Mouse (Mus musculus) neural tube, embryonic 13.5 days (tissue): ENCODE measurements at regions not wholly inside any gene's neighbourhood (a gene's known extent, or its start where the extent isn't known, plus 50 kb on each side); places are given as distances from the start of the nearest gene placed in this dataset.
A peak's percentile ranks its signal among the peaks of the same experiment; 100 is the strongest.

Experiments used
- ATAC-seq: fragments of 200-750 bp; cut with Nextera tagmentation; 2 replicates; pipeline ENCODE4 v1.8.0; 2017; ENCODE audit warnings: low read depth, mild to moderate bottlenecking, moderate TSS enrichment, moderate library complexity
- H3K27ac ChIP-seq: fragments of 300-500 bp; sonication (generic); replicated peaks from 2 replicates; pipeline ENCODE4 v1.5.1; 2015; ENCODE audit warnings: moderate library complexity, mild to moderate bottlenecking, inconsistent platforms
- H3K27me3 ChIP-seq: fragments of 300-500 bp; sonication (generic); 2 replicates; pipeline ENCODE4 v1.6.1; 2015; ENCODE audit warnings: mild to moderate bottlenecking, inconsistent platforms
- H3K36me3 ChIP-seq: fragments of 300-500 bp; sonication (generic); 2 replicates; pipeline ENCODE4 v1.6.1; 2015; ENCODE audit warnings: mild to moderate bottlenecking, inconsistent platforms
- H3K4me1 ChIP-seq: fragments of 300-500 bp; sonication (generic); replicated peaks from 2 replicates; pipeline ENCODE4 v1.6.1; 2015; ENCODE audit warnings: inconsistent platforms
- H3K4me2 ChIP-seq: fragments of 300-500 bp; sonication (generic); 2 replicates; pipeline ENCODE4 v1.6.1; 2015; ENCODE audit warnings: inconsistent platforms, mild to moderate bottlenecking, moderate library complexity
- H3K4me3 ChIP-seq: fragments of 300-500 bp; sonication (generic); 2 replicates; pipeline ENCODE4 v1.5.1; 2015; ENCODE audit warnings: mild to moderate bottlenecking, inconsistent platforms
- H3K9ac ChIP-seq: fragments of 300-500 bp; sonication (generic); 2 replicates; pipeline ENCODE4 v1.6.1; 2015; ENCODE audit warnings: moderate library complexity, mild to moderate bottlenecking, inconsistent platforms
- H3K9me3 ChIP-seq: fragments of 300-500 bp; sonication (generic); 2 replicates; pipeline ENCODE4 v1.6.1; 2016; ENCODE audit warnings: inconsistent platforms
- WGBS: fragments of 180-500 bp; shearing (Covaris S2); methylation state at CpG from one replicate; pipeline ENCODE4 v1.1.7; 2015; 5-methylcytosine and 5-hydroxymethylcytosine counted together

DNA sequence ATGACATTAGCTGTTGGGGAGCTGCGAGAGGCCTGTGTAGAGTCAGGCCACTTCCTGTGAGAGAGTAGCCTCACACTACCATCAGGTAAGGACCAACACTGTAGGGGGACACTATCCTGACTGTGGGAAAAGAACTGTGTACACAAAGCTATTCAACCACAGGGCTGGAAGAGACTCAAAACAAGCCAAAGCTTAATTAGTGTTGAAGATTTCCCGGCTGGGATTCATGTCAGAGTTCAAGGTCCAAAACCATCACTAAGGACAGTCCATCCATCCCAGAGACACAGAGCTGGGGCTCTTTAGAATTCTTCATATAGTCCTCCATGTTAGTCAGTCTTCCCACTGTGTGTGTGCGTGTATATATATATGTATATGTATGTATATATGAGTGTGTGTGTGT is 221.5 kb downstream of the Sox4 start:
- Histone ChIP-seq H3K27me3 (no peaks in the 10 kb centered on the region), H3K27ac (no peak overlapping the region), H3K36me3 (no peaks in the 10 kb centered on the region), H3K9ac (no peak overlapping the region), H3K9me3 (no peaks in the 10 kb centered on the region), H3K4me3 (no peak overlapping the region), H3K4me1 (0 out of 2 replicates have a peak, but pooled peaks cover 8% of the 10 kb centered on the region), H3K4me2 (no peak overlapping the region)
- 78% methylated on average over 3 of the region's 3 CpGs for WGBS
- ATAC-seq: no peak

GRCm38 (mm10) chr13:28730059-28730580 is 223.4 kb downstream of the Sox4 start:
- ATAC-seq: no peak
- no peak overlapping the region for H3K9ac ChIP-seq
- no peaks in the 10 kb centered on the region for H3K9me3 ChIP-seq
- H3K4me2 ChIP-seq: no peak overlapping the region
- H3K36me3 ChIP-seq: no peaks in the 10 kb centered on the region
- WGBS: 93% methylated on average over 8 of the region's 8 CpGs
- H3K4me1 ChIP-seq: 0 out of 2 replicates have a peak, but pooled peaks cover 8% of the 10 kb centered on the region
- no peak overlapping the region for H3K27ac ChIP-seq
- H3K27me3 ChIP-seq: no peaks in the 10 kb centered on the region
- no peak overlapping the region for H3K4me3 ChIP-seq

- Histone ChIP-seq H3K4me1 (peaks cover 12% of the 10 kb centered on the region; the same call in 1 of the 2 replicates), H3K4me3 (no peak overlapping the region), H3K4me2 (no peak overlapping the region), H3K9me3 (no peaks in the 10 kb centered on the region), H3K9ac (no peak overlapping the region), H3K27ac (no peak overlapping the region), H3K27me3 (no peaks in the 10 kb centered on the region), H3K36me3 (no peaks in the 10 kb centered on the region)
- no peak for ATAC-seq
- 93% methylated on average over 5 of the region's 5 CpGs for WGBS
Measured at GRCm38 (mm10) chr13:28728768-28729167, 224.7 kb downstream of the Sox4 start.

DNA sequence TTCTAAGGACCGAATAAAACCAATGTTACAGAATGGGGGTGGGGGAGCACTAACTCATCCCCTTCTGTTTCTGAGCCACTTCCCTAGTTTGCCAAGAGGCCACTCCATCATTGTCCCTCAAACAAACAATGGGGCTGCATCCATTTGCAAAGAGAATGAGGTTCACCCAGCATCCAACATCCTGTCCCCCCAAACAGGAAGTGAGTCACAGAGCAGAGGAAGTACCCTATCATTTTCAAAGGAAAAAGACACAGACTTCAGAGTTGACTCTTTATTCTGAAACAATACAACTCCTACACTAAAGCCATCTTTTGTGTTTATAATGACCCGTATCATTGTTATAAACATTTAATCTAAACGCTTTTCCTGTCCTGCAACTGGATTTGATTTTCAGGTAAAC is 229.2 kb downstream of the Sox4 start:
- Histone ChIP-seq H3K36me3 (no peaks in the 10 kb centered on the region), H3K4me1 (peaks cover 42% of the 10 kb centered on the region), H3K9me3 (no peaks in the 10 kb centered on the region), H3K27me3 (no peaks in the 10 kb centered on the region), H3K4me3 (no peak overlapping the region), H3K9ac (no peak overlapping the region), H3K4me2 (no peak overlapping the region), H3K27ac (no peak overlapping the region)
- ATAC-seq: no peak
- 70% methylated on average over 3 of the region's 3 CpGs for WGBS

- H3K9me3 ChIP-seq: no peaks in the 10 kb centered on the region
- peaks cover 64% of the 10 kb centered on the region for H3K4me1 ChIP-seq
- no peaks in the 10 kb centered on the region for H3K36me3 ChIP-seq
- H3K9ac ChIP-seq: peak overlapping the region; percentile 53
- peak overlapping the region; percentile 84 for H3K27ac ChIP-seq
- 26% methylated on average over 2 of the region's 2 CpGs for WGBS
- no peaks in the 10 kb centered on the region for H3K27me3 ChIP-seq
- no peak for ATAC-seq
- peak overlapping the region; percentile 29 for H3K4me2 ChIP-seq
- H3K4me3 ChIP-seq: no peak overlapping the region
Measured at GRCm38 (mm10) chr13:28722074-28722473, 231.4 kb downstream of the Sox4 start.

GRCm38 (mm10) chr13:28721548-28721981 is 231.9 kb downstream of the Sox4 start:
- peak overlapping the region; percentile 84 for H3K27ac ChIP-seq
- H3K9ac ChIP-seq: peak overlapping the region; percentile 53

GRCm38 (mm10) chr13:28720639-28721239 is 232.8 kb downstream of the Sox4 start:
- ATAC-seq: peak; percentile 49; the same call in 1 of the 2 replicates
- H3K9me3 ChIP-seq: no peaks in the 10 kb centered on the region
- H3K4me2 ChIP-seq: peak overlapping the region; percentile 38
- H3K4me3 ChIP-seq: no peak overlapping the region
- peak overlapping the region; percentile 84 for H3K27ac ChIP-seq
- H3K36me3 ChIP-seq: no peaks in the 10 kb centered on the region
- H3K27me3 ChIP-seq: no peaks in the 10 kb centered on the region
- H3K9ac ChIP-seq: 0 out of 2 replicates have a peak overlapping the region, but pooled peaks have one; percentile 23
- peaks cover 68% of the 10 kb centered on the region for H3K4me1 ChIP-seq
- 36% methylated on average over 11 of the region's 11 CpGs for WGBS

More at GRCm38 (mm10) chr13:28721548-28721981, 231.9 kb downstream of the Sox4 start:
- peaks cover 68% of the 10 kb centered on the region for H3K4me1 ChIP-seq
- no peak overlapping the region for H3K4me3 ChIP-seq
- no peaks in the 10 kb centered on the region for H3K27me3 ChIP-seq
- no peaks in the 10 kb centered on the region for H3K9me3 ChIP-seq
- H3K36me3 ChIP-seq: no peaks in the 10 kb centered on the region
- 26% methylated on average over 11 of the region's 11 CpGs for WGBS
- peak; percentile 28 for ATAC-seq
- peak overlapping the region; percentile 29 for H3K4me2 ChIP-seq

DNA sequence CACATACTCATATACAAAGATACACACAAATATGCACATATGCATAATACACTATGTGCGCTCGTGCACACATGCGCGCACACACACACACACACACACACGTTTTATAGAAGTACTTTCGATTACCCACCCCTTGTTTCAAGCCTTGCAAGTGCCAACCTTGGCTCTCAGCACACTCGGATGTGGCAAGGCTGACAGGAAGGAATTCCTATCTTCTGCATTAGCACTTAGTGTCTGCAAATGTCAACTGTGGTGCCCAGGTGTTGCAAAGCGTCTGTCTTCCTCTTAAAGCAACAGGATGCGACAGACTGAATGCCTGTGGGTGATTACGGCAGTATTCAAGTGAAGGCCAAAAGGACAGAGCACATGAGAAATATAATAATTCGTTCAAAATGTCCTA is 233.3 kb downstream of the Sox4 start:
- Histone ChIP-seq H3K9me3 (no peaks in the 10 kb centered on the region), H3K9ac (peak overlapping the region; percentile 22; the same call in 1 of the 2 replicates), H3K27me3 (no peaks in the 10 kb centered on the region), H3K27ac (peak overlapping the region; percentile 84), H3K4me1 (peaks cover 68% of the 10 kb centered on the region), H3K4me3 (no peak overlapping the region), H3K36me3 (no peaks in the 10 kb centered on the region), H3K4me2 (peak overlapping the region; percentile 38; the same call in 1 of the 2 replicates)
- no peak for ATAC-seq
- 65% methylated on average over 11 of the region's 11 CpGs for WGBS

DNA sequence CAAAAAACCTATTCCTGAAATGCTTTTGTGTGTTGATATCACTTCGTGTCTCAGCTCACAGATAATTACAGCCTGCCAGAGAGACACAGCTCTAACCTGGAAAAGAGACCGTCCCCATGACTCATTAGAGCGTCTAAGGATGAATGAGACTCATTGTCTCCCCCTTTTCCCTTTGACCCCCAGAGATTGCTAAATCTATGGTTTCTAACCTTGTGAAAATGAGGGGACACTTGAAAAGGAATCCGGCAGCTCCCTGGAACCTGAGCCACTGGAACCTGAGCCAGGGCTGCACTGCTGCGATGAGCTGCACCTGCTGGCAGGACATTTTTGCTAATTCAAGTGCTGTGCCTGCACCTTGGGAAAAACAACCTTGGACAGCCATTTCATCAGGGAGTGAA is 234.6 kb downstream of the Sox4 start:
- H3K9me3 ChIP-seq: no peaks in the 10 kb centered on the region
- no peak overlapping the region for H3K4me2 ChIP-seq
- peak overlapping the region; percentile 22; the same call in 1 of the 2 replicates for H3K9ac ChIP-seq
- ATAC-seq: no peak
- peaks cover 64% of the 10 kb centered on the region for H3K4me1 ChIP-seq
- 14% methylated on average over 5 of the region's 5 CpGs for WGBS
- peak overlapping the region; percentile 84 for H3K27ac ChIP-seq
- H3K36me3 ChIP-seq: no peaks in the 10 kb centered on the region
- H3K4me3 ChIP-seq: no peak overlapping the region
- no peaks in the 10 kb centered on the region for H3K27me3 ChIP-seq

- no peak overlapping the region for H3K4me2 ChIP-seq
- 5% methylated on average over 11 of the region's 11 CpGs for WGBS
Measured at GRCm38 (mm10) chr13:28718169-28718867, 235.2 kb downstream of the Sox4 start.

GRCm38 (mm10) chr13:28717404-28717803 is 236.1 kb downstream of the Sox4 start:
- no peak for ATAC-seq
- Histone ChIP-seq H3K4me3 (no peak overlapping the region), H3K27me3 (no peaks in the 10 kb centered on the region), H3K9me3 (no peaks in the 10 kb centered on the region), H3K4me2 (no peak overlapping the region), H3K27ac (peak overlapping the region; percentile 84), H3K4me1 (peaks cover 58% of the 10 kb centered on the region), H3K9ac (no peak overlapping the region), H3K36me3 (no peaks in the 10 kb centered on the region)
- WGBS: 72% methylated on average over 4 of the region's 4 CpGs

More at GRCm38 (mm10) chr13:28718169-28718867, 235.2 kb downstream of the Sox4 start:
- Histone ChIP-seq H3K27ac (peak overlapping the region; percentile 84), H3K9ac (peak overlapping the region; percentile 47; the same call in 1 of the 2 replicates), H3K27me3 (no peaks in the 10 kb centered on the region), H3K4me3 (no peak overlapping the region), H3K36me3 (no peaks in the 10 kb centered on the region), H3K4me1 (peaks cover 64% of the 10 kb centered on the region), H3K9me3 (no peaks in the 10 kb centered on the region)
- ATAC-seq: peak; percentile 52

GRCm38 (mm10) chr13:28709966-28710365 is 243.5 kb downstream of the Sox4 start:
- WGBS: 60% methylated on average over 7 of the region's 7 CpGs
- Histone ChIP-seq H3K4me1 (peaks cover 17% of the 10 kb centered on the region; the same call in 1 of the 2 replicates), H3K4me2 (no peak overlapping the region), H3K9ac (no peak overlapping the region), H3K36me3 (no peaks in the 10 kb centered on the region), H3K4me3 (no peak overlapping the region), H3K9me3 (no peaks in the 10 kb centered on the region), H3K27ac (no peak overlapping the region), H3K27me3 (no peaks in the 10 kb centered on the region)
- 0 out of 2 replicates have a peak, but pooled peaks have one; percentile 22 for ATAC-seq
